In genomic region chr11:60536859-60537467, GRCm38 (mm10) we compare ENCODE assay signal across 8 mouse cellular contexts. TPM values are rescaled to one million over a fixed set of nuclear protein-coding genes. Genes with fewer than 3 reads are reported as not detected.
DNase-seq lines count a peak whose midpoint lies in the region; ATAC-seq lines count a peak whose summit lies in the region.

No protein-coding gene starts in this region.

- H3K4me3 ChIP-seq in hindbrain, embryonic 15.5 days = peak overlapping the region; percentile 79

- no peaks in the 10 kb centered on the region; the same call in 1 of the 2 replicates for H3K36me3 ChIP-seq in hindbrain, embryonic 15.5 days

- peak overlapping the region; percentile 88 for H3K9ac ChIP-seq in hindbrain, embryonic 15.5 days

- peak overlapping the region; percentile 98 for H3K4me2 ChIP-seq in hindbrain, embryonic 15.5 days

- DNase-seq in R1 (ENCODE audit: low read depth, low spot score) = peak; percentile 89
- DNase-seq in cerebellum, postnatal 36 days = peak; percentile 90 to 93
- peak; percentile 92 for DNase-seq in gastrocnemius, adult 18-20 months (ENCODE audit: low spot score)
- DNase-seq in left cerebral cortex, adult 18-20 months (ENCODE audit: low spot score in 2 of 2) = peak; percentile 90 to 92
- peak; percentile 95 for DNase-seq in lung, postnatal 36 days
- DNase-seq in retina, postnatal 7 days (ENCODE audit: low read depth, low spot score) = peak; percentile 80
- peak; percentile 84 to 88 for DNase-seq in urinary bladder, adult 18-20 months (ENCODE audit: low spot score in 2 of 2)

- no peaks in the 10 kb centered on the region for H3K9me3 ChIP-seq in hindbrain, embryonic 15.5 days

- WGBS in hindbrain, embryonic 15.5 days = under 1% methylated on average over 37 of the region's 37 CpGs

- peaks cover 46% of the 10 kb centered on the region for H3K4me1 ChIP-seq in hindbrain, embryonic 15.5 days (replicated peaks)

- H3K27ac ChIP-seq in hindbrain, embryonic 15.5 days (replicated peaks) = peak overlapping the region; percentile 97

- H3K27me3 ChIP-seq in hindbrain, embryonic 15.5 days = no peaks in the 10 kb centered on the region

- ATAC-seq in hindbrain, embryonic 15.5 days (ENCODE audit: low FRiP score, low read depth) = peak; percentile 80

RNA-seq across cellular contexts. Expression of gene Alkbh5, which starts 0.8 kb away (rescaled TPM):
- total RNA-seq in gastrocnemius, adult 18-20 months (2021) = 100 to 1,000 TPM; 125 to 130 TPM
- 22.1 and 23.4 TPM in 2 replicates for polyA plus RNA-seq in hindbrain, embryonic 15.5 days (2015; fragmentation: Nextera tagmentation; extraction: Ambion mirVana)
- total RNA-seq in left cerebral cortex, adult 18-20 months (2021) = 10 to 100 TPM; 61.0 to 62.5 TPM

Comparison
In these comparisons a context has a peak if more than half of its experiments do, and no peak if none do; other contexts are left out.
1. Peak in every context shown above with its lines: DNase-seq, ATAC-seq, H3K4me3 ChIP-seq and H3K27ac ChIP-seq.